Mouse (Mus musculus) forebrain, embryonic 12.5 days (tissue): Measurements from ENCODE around the gene Clec1a. TPM values are rescaled to one million over a fixed set of nuclear protein-coding genes. Genes with fewer than 3 reads are reported as not detected.

Experiments used
- ATAC-seq: fragments of 200-750 bp; cut with Nextera tagmentation; 2 replicates; pipeline ENCODE4 v1.8.0; 2017; ENCODE audit warnings: moderate TSS enrichment; ENCODE audit not compliant: low FRiP score
- H3K27ac ChIP-seq: fragments of 300-500 bp; sonication (generic); 2 replicates; pipeline ENCODE4 v1.5.1; 2016; ENCODE audit warnings: mild to moderate bottlenecking
- H3K27me3 ChIP-seq: fragments of 300-500 bp; sonication (generic); 2 replicates; pipeline ENCODE4 v1.6.1; 2016; ENCODE audit warnings: mild to moderate bottlenecking
- H3K36me3 ChIP-seq: fragments of 300-500 bp; sonication (generic); replicated peaks from 2 replicates; pipeline ENCODE4 v1.6.1; 2016; ENCODE audit warnings: mild to moderate bottlenecking
- H3K4me1 ChIP-seq: fragments of 300-500 bp; sonication (generic); 2 replicates; pipeline ENCODE4 v1.6.1; 2016
- H3K4me2 ChIP-seq: fragments of 300-500 bp; sonication (generic); 2 replicates; pipeline ENCODE4 v1.6.1; 2016; ENCODE audit warnings: mild to moderate bottlenecking, moderate library complexity
- H3K4me3 ChIP-seq: fragments of 300-500 bp; sonication (generic); replicated peaks from 2 replicates; pipeline ENCODE4 v1.5.1; 2016; ENCODE audit warnings: mild to moderate bottlenecking
- H3K9ac ChIP-seq: fragments of 300-500 bp; sonication (generic); 2 replicates; pipeline ENCODE4 v1.6.1; 2016; ENCODE audit warnings: mild to moderate bottlenecking
- H3K9me3 ChIP-seq: fragments of 300-500 bp; sonication (generic); 2 replicates; pipeline ENCODE4 v1.6.1; 2016
- WGBS: fragments of 180-500 bp; shearing (Covaris S2); methylation state at CpG from one replicate; pipeline ENCODE4 v1.1.7; 2016; 5-methylcytosine and 5-hydroxymethylcytosine counted together
- polyA plus RNA-seq: library from polyadenylated mRNA; unstranded; fragments of >200 nt; fragmentation: Nextera tagmentation; extraction: Ambion mirVana; gene quantifications from 2 replicates; pipeline ENCODE4 v1.2.1, GENCODE M21; 2016

Gene Clec1a
- polyA plus RNA-seq, 1 experiment from 2014 or later = 1.2 TPM

DNA sequence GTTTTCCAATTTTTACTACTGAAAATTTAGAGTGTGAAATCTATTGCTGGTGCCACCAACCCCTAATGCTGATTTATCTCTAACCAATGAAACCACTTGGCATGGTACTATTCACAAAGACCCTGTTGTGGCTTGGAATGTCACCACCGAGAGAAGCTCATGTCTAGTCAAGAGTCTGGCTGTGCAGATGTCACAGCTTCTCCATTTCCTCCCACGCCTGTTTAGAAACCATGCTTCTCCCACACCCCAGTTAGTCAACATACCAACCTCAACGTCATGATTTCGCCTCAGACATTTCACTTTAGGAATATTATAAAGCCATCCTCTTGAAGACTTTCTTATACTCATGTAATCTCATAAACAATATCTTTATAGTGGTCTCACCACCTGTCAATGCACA is 24.5 kb downstream of the Clec1a start:
- 77% methylated on average over 4 of the region's 4 CpGs for WGBS
- Histone ChIP-seq H3K27ac (no peak overlapping the region), H3K9me3 (no peaks in the 10 kb centered on the region), H3K27me3 (no peaks in the 10 kb centered on the region), H3K9ac (no peak overlapping the region), H3K4me1 (no peaks in the 10 kb centered on the region), H3K4me3 (no peak overlapping the region), H3K36me3 (no peaks in the 10 kb centered on the region), H3K4me2 (no peak overlapping the region)
- no peak for ATAC-seq

DNA sequence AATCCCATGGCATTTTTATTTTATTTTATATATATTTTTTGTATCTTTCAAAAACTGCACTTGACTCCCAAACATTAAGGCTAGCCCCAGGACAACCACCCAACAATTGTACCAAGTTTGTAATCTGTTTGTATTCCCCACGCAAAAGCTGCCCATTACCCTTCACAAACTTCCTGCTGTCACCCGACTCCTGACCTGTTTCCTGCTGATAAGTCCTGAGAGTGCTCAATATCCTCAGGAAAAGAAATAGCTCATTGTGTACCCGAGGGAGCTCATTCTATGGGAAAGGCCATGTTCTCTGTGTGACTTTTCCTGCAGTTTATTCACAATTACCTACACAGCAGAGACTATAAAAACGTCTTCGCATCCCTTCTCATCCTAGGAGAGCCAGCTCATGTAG is 26.0 kb downstream of the Clec1a start:
- H3K9ac ChIP-seq = no peak overlapping the region
- no peaks in the 10 kb centered on the region for H3K4me1 ChIP-seq
- H3K36me3 ChIP-seq = no peaks in the 10 kb centered on the region
- no peak for ATAC-seq
- 47% methylated on average over 5 of the region's 5 CpGs for WGBS
- H3K4me2 ChIP-seq = no peak overlapping the region
- H3K4me3 ChIP-seq = no peak overlapping the region
- no peaks in the 10 kb centered on the region for H3K9me3 ChIP-seq
- H3K27me3 ChIP-seq = no peaks in the 10 kb centered on the region
- H3K27ac ChIP-seq = no peak overlapping the region

GRCm38 (mm10) chr6:129425217-129425616 is 26.6 kb downstream of the Clec1a start:
- WGBS = 81% methylated on average over 5 of the region's 5 CpGs
- Histone ChIP-seq H3K4me1 (no peaks in the 10 kb centered on the region), H3K4me2 (no peak overlapping the region), H3K9ac (no peak overlapping the region), H3K27ac (no peak overlapping the region), H3K36me3 (no peaks in the 10 kb centered on the region), H3K9me3 (no peaks in the 10 kb centered on the region), H3K4me3 (no peak overlapping the region), H3K27me3 (no peaks in the 10 kb centered on the region)
- no peak for ATAC-seq

GRCm38 (mm10) chr6:129423734-129424072 is 28.1 kb downstream of the Clec1a start:
- Histone ChIP-seq H3K4me2 (no peak overlapping the region), H3K27me3 (no peaks in the 10 kb centered on the region), H3K9me3 (no peaks in the 10 kb centered on the region), H3K4me3 (no peak overlapping the region), H3K27ac (no peak overlapping the region), H3K36me3 (no peaks in the 10 kb centered on the region), H3K9ac (no peak overlapping the region), H3K4me1 (no peaks in the 10 kb centered on the region)
- peak; percentile 87 for ATAC-seq
- 29% methylated on average over 1 of the region's 1 CpGs for WGBS

DNA sequence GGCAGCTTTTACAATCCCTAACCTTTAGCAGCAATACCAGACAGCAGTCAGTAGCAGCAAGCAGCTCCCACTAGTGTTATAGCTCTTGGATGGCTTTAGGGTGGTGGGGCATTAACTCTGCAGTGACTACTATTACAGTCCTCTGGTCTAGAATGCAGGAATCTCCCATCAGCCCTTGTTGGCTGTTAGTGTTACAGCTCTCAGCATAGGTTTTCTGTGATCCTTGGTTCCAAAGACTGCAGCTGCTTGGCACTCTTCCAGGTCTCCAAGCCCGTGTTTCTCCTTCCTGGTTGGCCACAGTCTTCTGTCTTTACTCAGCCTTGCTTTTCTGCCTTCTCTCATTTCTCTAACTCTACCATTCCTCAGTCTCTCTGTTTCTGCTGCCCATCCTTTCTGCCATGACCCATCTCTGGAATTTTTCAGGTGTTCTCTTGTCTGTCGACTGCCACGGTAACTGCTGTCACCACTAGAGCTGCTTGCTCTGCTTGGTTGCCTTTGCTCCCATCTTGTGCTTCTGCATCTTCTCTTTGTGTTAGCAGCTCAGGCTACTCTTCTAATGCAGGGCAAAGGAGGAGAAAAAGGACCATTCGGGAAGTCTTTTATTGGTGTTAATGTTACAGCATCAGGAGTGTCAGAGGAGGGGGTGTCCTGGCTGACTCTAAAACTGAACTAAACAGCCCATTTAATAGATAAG is 28.6 kb downstream of the Clec1a start:
- H3K9me3 ChIP-seq = no peaks in the 10 kb centered on the region
- H3K36me3 ChIP-seq = no peaks in the 10 kb centered on the region
- 0 out of 2 replicates have a peak, but pooled peaks have one; percentile 6 for ATAC-seq
- H3K27ac ChIP-seq = no peak overlapping the region
- WGBS = 75% methylated on average over 4 of the region's 4 CpGs
- no peaks in the 10 kb centered on the region for H3K27me3 ChIP-seq
- H3K4me2 ChIP-seq = no peak overlapping the region
- H3K4me1 ChIP-seq = no peaks in the 10 kb centered on the region
- no peak overlapping the region for H3K9ac ChIP-seq
- no peak overlapping the region for H3K4me3 ChIP-seq

DNA sequence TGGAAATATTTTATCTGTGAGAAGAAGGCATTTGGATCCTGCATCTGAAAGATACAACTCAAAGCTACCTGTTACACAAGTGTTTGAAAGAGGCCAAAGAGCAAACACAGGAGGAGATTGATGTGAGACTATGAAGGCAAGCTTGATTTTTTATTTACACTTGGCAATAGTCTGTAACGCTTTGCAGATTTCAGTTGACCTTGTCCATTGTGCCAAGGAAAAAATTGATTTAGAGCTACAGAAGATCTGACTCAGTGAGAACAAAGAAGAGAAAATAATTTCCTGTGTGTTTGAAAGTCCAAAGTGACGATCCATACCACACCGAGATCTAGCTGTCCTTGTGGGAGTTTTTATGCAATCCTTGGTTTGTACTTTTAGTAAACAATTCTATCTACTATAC is 29.5 kb downstream of the Clec1a start:
- no peak overlapping the region for H3K27ac ChIP-seq
- WGBS = 89% methylated on average over 3 of the region's 3 CpGs
- H3K9ac ChIP-seq = no peak overlapping the region
- H3K9me3 ChIP-seq = no peaks in the 10 kb centered on the region
- H3K4me1 ChIP-seq = no peaks in the 10 kb centered on the region
- H3K27me3 ChIP-seq = no peaks in the 10 kb centered on the region
- ATAC-seq = no peak
- H3K36me3 ChIP-seq = no peaks in the 10 kb centered on the region
- no peak overlapping the region for H3K4me3 ChIP-seq
- H3K4me2 ChIP-seq = no peak overlapping the region

- H3K27me3 ChIP-seq = no peaks in the 10 kb centered on the region
- ATAC-seq = no peak
- no peaks in the 10 kb centered on the region for H3K4me1 ChIP-seq
- no peak overlapping the region for H3K27ac ChIP-seq
- 86% methylated on average over 1 of the region's 1 CpGs for WGBS
- no peak overlapping the region for H3K4me2 ChIP-seq
- no peak overlapping the region for H3K9ac ChIP-seq
- H3K36me3 ChIP-seq = no peaks in the 10 kb centered on the region
- H3K4me3 ChIP-seq = no peak overlapping the region
- no peaks in the 10 kb centered on the region for H3K9me3 ChIP-seq
These were observed 37.6 kb downstream of the Clec1a start for GRCm38 (mm10) chr6:129414177-129414576.

DNA sequence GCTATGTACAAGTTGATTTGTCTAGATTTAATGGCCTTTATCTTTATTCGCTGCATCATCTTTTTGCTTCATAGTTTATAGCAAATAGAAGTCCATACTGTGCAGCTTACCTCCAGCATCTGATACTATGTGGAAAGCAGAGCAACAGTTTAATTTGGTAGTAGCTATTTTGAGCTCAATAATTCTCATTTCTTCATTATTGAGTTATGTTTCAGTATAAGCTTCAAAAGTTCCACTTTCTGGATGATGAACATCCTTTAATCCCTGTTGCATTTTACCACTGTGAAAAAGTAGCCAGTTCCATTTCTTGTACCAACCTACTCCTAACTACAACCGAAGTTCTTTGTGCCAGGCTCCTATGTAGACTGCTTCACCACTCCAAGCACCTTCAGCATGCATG is 43.2 kb downstream of the Clec1a start, which contains the start of gene Clec9a:
Gene Clec9a (plus strand): TSS at position 301 of the 400 bp plus-strand sequence.
- Histone ChIP-seq H3K9me3 (no peaks in the 10 kb centered on the region), H3K27me3 (no peaks in the 10 kb centered on the region), H3K4me3 (no peak within 1 kb of the TSS), H3K4me2 (no peak within 1 kb of the TSS), H3K27ac (no peak within 1 kb of the TSS), H3K36me3 (no peaks in the 10 kb centered on the region), H3K9ac (no peak within 1 kb of the TSS), H3K4me1 (no peaks in the 10 kb centered on the region)
- ATAC-seq = no peak
- WGBS = 86% methylated on average over 2 of the region's 2 CpGs

- H3K36me3 ChIP-seq = no peaks in the 10 kb centered on the region
These were observed 44.5 kb downstream of the Clec1a start for GRCm38 (mm10) chr6:129407324-129407723.

DNA sequence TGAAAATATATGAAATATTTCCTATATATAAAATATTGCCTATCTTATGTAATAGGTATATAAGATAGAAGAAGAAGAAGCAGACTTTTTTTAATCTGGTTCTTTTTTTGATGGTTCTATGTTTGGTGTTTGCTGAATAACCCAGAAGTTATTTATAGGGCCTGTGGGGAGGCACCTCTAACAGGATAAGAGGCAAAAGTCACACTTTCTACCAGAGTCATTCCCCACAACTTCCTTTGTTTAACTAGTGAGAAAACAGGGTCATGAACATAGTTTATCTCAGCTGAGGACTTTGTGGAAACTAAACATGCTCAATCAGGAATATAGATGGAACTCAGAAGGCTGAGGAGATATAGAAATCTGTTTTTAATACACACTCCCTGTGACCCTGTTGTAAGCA is 45.8 kb downstream of the Clec1a start:
- Histone ChIP-seq H3K4me3 (no peak overlapping the region), H3K4me1 (no peaks in the 10 kb centered on the region), H3K27me3 (no peaks in the 10 kb centered on the region), H3K9ac (no peak overlapping the region), H3K27ac (no peak overlapping the region), H3K36me3 (no peaks in the 10 kb centered on the region), H3K9me3 (no peaks in the 10 kb centered on the region), H3K4me2 (no peak overlapping the region)
- ATAC-seq = no peak

More at GRCm38 (mm10) chr6:129407324-129407723, 44.5 kb downstream of the Clec1a start:
- H3K4me2 ChIP-seq = no peak overlapping the region
- H3K27ac ChIP-seq = no peak overlapping the region
- no peaks in the 10 kb centered on the region for H3K4me1 ChIP-seq
- H3K9ac ChIP-seq = no peak overlapping the region
- WGBS = 56% methylated on average over 2 of the region's 2 CpGs
- ATAC-seq = no peak
- H3K9me3 ChIP-seq = no peaks in the 10 kb centered on the region
- H3K27me3 ChIP-seq = no peaks in the 10 kb centered on the region
- no peak overlapping the region for H3K4me3 ChIP-seq

GRCm38 (mm10) chr6:129403391-129403790 is 48.4 kb downstream of the Clec1a start:
- no peaks in the 10 kb centered on the region for H3K27me3 ChIP-seq
- H3K36me3 ChIP-seq = no peaks in the 10 kb centered on the region
- H3K4me2 ChIP-seq = no peak overlapping the region
- H3K4me3 ChIP-seq = no peak overlapping the region
- no peaks in the 10 kb centered on the region for H3K9me3 ChIP-seq
- H3K4me1 ChIP-seq = no peaks in the 10 kb centered on the region
- no peak overlapping the region for H3K9ac ChIP-seq
- ATAC-seq = no peak
- no peak overlapping the region for H3K27ac ChIP-seq
- WGBS = 79% methylated on average over 6 of the region's 6 CpGs

GRCm38 (mm10) chr6:129402404-129402803 is 49.4 kb downstream of the Clec1a start:
- Histone ChIP-seq H3K4me3 (no peak overlapping the region), H3K4me1 (no peaks in the 10 kb centered on the region), H3K9ac (no peak overlapping the region), H3K36me3 (no peaks in the 10 kb centered on the region), H3K27ac (no peak overlapping the region), H3K4me2 (no peak overlapping the region), H3K9me3 (no peaks in the 10 kb centered on the region), H3K27me3 (no peaks in the 10 kb centered on the region)
- WGBS = 86% methylated on average over 2 of the region's 2 CpGs
- ATAC-seq = no peak

- no peak overlapping the region for H3K9ac ChIP-seq
- ATAC-seq = no peak
- no peaks in the 10 kb centered on the region for H3K27me3 ChIP-seq
- H3K9me3 ChIP-seq = no peaks in the 10 kb centered on the region
- no peak overlapping the region for H3K4me2 ChIP-seq
- WGBS = 75% methylated on average over 6 of the region's 6 CpGs
- H3K36me3 ChIP-seq = no peaks in the 10 kb centered on the region
- H3K4me3 ChIP-seq = no peak overlapping the region
- H3K27ac ChIP-seq = no peak overlapping the region
- H3K4me1 ChIP-seq = no peaks in the 10 kb centered on the region
These were observed 51.9 kb downstream of the Clec1a start for GRCm38 (mm10) chr6:129399945-129400344.
